Mouse (Mus musculus) urinary bladder, postnatal 14 days (tissue): ENCODE results near the gene Ptpn11.

Experiments
- DNase-seq: peaks from one replicate; pipeline ENCODE4 v3.0.0; 2021; ENCODE audit warnings: low spot score

Ptpn11 gene

GRCm38 (mm10) chr5:121179077-121179857 lies 11.9 kb downstream of the Ptpn11 start:
- no peak for DNase-seq

GRCm38 (mm10) chr5:121172835-121173234 lies 18.4 kb downstream of the Ptpn11 start:
- DNase-seq, result no peak

GRCm38 (mm10) chr5:121169588-121169987 lies 21.6 kb downstream of the Ptpn11 start:
- DNase-seq, result no peak

GRCm38 (mm10) chr5:121166884-121167283 lies 24.3 kb downstream of the Ptpn11 start:
- no peak for DNase-seq

GRCm38 (mm10) chr5:121162923-121163322 lies 28.3 kb downstream of the Ptpn11 start:
- DNase-seq, result no peak

GRCm38 (mm10) chr5:121162285-121162684 lies 28.9 kb downstream of the Ptpn11 start:
- no peak for DNase-seq

- no peak for DNase-seq
Observed at GRCm38 (mm10) chr5:121158966-121159365, 32.2 kb downstream of the Ptpn11 start.

- no peak for DNase-seq
Observed at GRCm38 (mm10) chr5:121157489-121157888, 33.7 kb downstream of the Ptpn11 start.

GRCm38 (mm10) chr5:121157017-121157416 lies 34.2 kb downstream of the Ptpn11 start:
- DNase-seq, result no peak

- DNase-seq, result no peak
Observed at GRCm38 (mm10) chr5:121156121-121156520, 35.1 kb downstream of the Ptpn11 start.

GRCm38 (mm10) chr5:121150684-121151083 lies 40.5 kb downstream of the Ptpn11 start:
- no peak for DNase-seq

GRCm38 (mm10) chr5:121149246-121149645 lies 42.0 kb downstream of the Ptpn11 start:
- DNase-seq, result no peak

- no peak for DNase-seq
Observed at GRCm38 (mm10) chr5:121146275-121146674, 44.9 kb downstream of the Ptpn11 start.

GRCm38 (mm10) chr5:121145609-121146008 lies 45.6 kb downstream of the Ptpn11 start:
- DNase-seq, result no peak

GRCm38 (mm10) chr5:121144441-121145238 lies 46.6 kb downstream of the Ptpn11 start:
- no peak for DNase-seq

GRCm38 (mm10) chr5:121142431-121143119 lies 48.6 kb downstream of the Ptpn11 start:
- DNase-seq, result no peak

- no peak for DNase-seq
Observed at GRCm38 (mm10) chr5:121140276-121140675, 50.9 kb downstream of the Ptpn11 start.

- no peak for DNase-seq
Observed at GRCm38 (mm10) chr5:121137125-121137524, 54.1 kb downstream of the Ptpn11 start.

GRCm38 (mm10) chr5:121131801-121132200 lies 59.4 kb downstream of the Ptpn11 start:
- DNase-seq, result no peak

- no peak for DNase-seq
Observed at GRCm38 (mm10) chr5:121129254-121129653, 61.9 kb downstream of the Ptpn11 start.

GRCm38 (mm10) chr5:121126051-121126450 lies 65.1 kb downstream of the Ptpn11 start:
- DNase-seq, result no peak

GRCm38 (mm10) chr5:121125563-121125962 lies 65.6 kb downstream of the Ptpn11 start:
- DNase-seq, result no peak
